Mouse (Mus musculus) liver, adult 2 months (tissue): ENCODE results near the gene Tnik.

Experiments
- CTCF ChIP-seq: fragments of 200-500 bp; IDR thresholded peaks from 2 replicates; pipeline ENCODE4 v1.5.1; 2011; ENCODE audit warnings: low read depth, low read length, control low read depth
- POLR2A ChIP-seq: fragments of 200-500 bp; IDR thresholded peaks from 2 replicates; pipeline ENCODE4 v1.6.1; 2011; ENCODE audit warnings: low read length, control low read depth; ENCODE audit not compliant: insufficient read depth; ENCODE audit errors: extremely low read depth

GRCm38 (mm10) chr3:28485716-28486115 is 222.7 kb downstream of the Tnik start:
- TF ChIP-seq CTCF = no peak
- no peak for TF ChIP-seq POLR2A
